Mouse (Mus musculus): Measurements from ENCODE around the gene Alkbh6.

Gene Alkbh6

DNA sequence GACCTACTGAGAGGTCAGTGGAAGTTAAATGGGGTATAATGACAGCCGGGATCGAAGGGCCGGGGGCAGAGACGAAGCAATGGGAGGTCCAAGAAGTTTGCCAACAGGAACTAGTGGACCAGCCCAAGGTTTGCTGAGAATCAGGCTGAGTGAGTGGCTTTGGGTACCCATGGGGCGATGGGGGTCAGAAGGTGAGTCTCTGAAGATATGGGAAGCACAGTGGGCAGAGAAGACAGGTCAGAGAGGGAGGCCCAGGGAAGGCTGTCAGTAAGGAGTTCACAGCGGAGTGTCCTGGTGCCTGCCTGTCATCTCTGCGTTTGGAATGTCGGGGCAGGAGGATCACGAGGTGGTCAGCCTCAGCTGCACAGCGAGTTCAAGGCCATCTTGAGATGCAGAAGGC is 19.9 kb downstream of the Alkbh6 start:
- DNase-seq (ENCODE audit: low read depth, low spot score) = no peak

DNA sequence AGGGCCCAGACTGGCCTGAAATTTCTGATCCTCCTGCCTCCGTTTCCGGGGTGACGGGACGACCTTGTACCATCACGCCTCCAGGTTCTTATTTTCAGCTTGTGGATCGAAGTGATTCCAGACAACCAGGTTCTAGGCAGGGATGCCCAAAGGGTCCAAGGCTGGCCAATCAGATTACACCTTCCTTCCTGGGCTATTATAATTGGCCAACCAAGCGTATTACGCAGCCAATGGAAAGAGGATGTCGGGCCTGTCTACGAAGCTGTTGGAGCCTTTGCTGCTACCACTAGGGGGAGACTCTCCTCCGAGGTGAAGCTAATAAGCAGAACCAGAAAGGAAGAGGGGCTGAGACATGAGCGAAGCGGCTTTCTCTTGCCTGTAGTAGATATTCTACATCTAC is 23.4 kb downstream of the Alkbh6 start:
- DNase-seq (ENCODE audit: low read depth, low spot score) = peak; percentile 93

DNA sequence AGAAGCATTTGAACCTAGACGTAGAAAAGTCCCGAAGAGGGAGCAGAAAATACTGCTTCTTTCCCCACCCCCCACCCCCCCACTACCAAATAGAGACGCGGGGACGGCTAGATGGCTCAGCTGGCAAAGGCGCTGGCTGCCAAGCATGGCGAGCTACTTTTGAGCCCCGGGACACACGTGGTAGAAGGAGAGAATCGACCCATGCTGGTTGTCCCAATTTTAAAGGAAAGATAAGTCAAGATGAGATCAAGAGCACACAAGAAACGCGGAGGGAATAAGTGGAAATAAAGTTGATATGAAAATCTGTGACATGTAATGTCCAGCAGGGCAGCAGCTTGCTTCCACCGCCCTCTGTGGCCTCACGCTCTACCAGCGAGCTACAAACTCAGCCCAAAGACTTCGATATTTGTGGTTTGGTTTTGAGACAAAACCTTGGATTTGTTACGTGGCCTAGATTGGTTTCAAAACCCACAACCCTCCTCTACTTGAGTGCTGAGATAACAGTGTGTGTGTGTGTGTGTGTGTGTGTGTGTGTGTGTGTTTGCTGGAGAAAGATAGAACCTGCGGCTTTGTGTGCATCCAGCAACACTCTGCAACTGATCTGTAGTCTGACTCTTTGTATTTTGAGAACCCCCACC is 24.2 kb downstream of the Alkbh6 start:
- no peak for DNase-seq (ENCODE audit: low read depth, low spot score)

DNA sequence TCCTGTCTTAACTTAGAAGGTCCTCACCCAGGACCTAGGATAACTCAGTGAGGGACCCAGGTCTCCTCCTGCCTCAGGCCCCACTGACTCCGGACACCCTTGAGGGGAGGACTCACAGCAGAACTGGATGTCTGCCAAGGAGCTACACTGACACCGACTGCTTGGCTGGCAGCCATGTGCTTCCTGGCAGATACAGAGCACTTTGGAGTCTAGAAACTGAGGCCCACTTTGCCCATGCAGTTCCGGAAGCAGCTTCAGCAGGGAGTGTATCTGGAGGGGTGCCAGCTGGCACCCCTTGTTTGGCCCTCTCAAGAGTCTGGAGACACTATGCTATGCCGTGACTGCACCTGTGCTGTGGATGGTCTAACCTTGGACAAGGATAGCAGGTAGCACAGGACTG is 24.9 kb downstream of the Alkbh6 start:
- DNase-seq (ENCODE audit: low read depth, low spot score) = no peak

DNA sequence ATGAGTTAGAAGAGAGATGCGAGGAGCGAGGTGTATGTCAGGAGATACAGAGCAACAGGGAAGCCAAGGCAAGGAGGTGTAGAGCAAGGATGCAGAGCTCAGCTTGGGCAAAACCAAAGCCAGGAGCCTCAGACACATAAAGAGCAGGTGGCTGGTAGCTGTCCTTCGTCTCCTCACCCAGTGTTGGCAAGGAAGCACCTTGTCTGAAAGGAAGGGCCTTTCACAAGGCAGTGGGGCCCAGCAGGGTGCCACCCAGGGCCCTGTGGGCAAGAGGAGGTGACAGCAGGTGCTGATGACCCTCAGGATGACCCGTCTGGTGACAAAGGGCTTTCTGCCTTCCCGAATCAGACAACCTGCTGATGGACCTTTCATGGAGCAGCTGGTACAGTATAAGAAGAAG is 26.0 kb downstream of the Alkbh6 start:
- no peak for DNase-seq (ENCODE audit: low read depth, low spot score)

DNA sequence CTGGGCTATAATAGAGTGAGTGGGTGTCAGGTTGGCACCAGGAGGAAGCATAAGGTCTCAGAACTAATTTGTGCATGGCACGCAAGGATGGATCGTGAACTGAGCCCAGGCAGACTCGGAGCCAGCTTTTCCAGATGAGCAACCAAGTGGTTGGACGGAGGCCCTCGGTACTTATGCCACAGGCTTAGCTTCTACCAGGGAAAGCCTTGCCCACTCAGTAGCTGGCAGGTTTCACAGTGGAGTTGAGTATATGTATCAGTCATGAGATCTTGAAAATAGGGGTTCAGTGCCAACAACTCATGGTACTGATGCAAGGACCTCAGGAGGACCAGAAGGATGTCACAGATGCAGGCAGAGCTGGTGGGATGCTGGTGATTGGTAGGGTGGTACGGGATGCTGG is 27.2 kb downstream of the Alkbh6 start:
- no peak for DNase-seq (ENCODE audit: low read depth, low spot score)

DNA sequence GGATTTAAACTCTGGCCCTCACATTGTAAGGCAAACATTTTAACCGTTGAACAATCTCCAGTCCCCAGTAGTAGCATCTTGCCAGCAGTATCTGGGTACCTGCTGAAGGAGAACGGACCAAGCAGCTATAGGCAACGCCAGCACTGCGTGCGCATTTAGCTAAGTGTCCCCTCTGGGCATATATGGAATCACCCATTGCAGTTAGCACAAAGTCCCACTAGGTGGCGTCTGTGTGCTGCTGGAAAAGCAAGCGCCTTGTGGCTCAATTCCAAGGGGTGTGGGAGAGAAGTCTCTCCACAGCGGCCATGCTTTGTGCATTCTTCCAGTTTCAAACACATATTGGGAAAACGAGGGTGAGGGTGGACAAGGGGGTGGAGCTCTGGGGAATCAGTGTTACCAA is 27.9 kb downstream of the Alkbh6 start:
- DNase-seq (ENCODE audit: low read depth, low spot score) = peak; percentile 75

DNA sequence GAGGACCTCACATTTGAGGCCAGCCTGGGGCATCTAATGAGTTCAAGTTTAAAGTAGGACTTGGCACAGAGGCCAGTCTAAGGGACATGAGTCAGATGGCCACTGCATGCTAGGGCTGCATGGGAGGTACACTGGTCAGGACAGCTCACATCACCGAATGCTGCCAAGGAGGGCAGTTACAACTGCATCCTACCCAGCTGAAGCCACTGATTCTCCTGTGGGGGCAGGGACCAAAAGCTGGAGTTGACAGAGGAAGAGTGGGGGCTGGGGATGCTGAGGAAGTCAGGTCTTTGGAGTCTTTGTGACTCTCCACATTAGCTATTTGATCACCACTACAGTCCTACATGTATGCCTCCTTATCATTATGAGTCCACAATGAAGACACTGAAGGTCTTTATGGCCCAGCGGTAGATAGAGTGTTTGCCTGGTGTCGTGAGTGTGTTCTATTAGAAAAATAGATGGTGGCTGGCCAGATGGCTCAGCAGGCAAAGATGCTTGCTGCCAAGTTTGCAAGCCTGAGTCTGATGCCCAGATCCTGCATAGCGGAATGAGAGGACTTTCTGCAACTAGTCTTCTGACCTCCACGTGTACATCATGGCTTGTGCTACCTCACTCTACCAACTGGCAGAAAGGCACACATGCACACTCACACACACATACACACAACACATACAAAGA is 31.1 kb downstream of the Alkbh6 start:
- no peak for DNase-seq (ENCODE audit: low read depth, low spot score)

DNA sequence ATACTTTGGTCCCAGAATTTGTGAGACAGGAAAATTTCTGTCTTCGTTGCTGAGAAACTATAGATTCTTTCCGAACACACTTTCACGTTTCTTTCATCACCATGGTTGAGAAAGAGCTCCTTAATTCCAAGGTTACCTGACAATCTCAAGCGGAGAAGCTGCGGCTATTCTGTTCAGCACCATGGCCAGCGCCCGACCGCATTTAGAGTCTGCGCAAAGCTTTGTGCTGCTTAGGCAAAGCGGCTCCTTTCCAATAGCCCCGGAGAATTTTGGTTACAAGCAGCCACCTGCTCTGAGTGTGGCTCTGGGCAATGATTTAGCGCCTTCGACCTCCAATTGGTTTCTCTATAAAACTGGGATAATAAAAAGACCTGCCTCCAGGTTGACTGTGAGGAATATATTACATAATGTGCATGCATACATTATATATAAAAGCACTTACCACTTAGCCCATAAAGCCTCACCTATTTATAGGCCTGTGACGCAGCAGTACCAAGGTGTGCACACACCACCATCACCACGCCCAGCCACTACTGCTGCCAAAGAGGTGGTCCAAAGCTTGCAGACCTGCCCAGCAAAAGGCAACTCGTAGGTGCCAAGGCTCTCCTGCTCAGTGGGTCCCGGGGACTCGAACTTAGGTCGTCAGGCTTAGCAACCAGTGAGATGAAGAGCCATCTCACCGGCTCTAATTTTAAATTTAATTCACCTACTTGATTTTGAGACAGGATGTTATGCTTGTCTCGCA is 38.3 kb downstream of the Alkbh6 start:
- peak; percentile 47 for DNase-seq (ENCODE audit: low read depth, low spot score)

DNA sequence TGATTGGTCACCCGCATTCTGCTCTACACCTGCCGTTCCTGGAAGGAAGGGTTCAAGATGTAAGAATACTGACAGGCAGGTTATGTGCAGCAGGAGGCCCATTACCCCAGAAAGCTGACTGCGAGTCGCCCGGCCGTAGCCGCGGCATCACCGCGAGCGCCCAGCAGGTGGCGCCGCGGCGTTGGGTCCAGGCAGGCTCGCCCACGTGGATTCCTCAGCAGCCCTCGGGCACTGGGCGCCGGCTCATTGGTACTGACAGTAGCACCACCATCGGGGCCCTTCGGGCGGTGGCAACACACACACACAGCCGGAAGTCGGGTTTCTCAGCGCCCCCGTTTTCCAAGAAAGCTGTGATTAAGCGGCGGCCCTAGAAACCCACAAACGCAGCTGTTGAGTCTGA is 39.3 kb downstream of the Alkbh6 start:
- DNase-seq (ENCODE audit: low read depth, low spot score) = peak; percentile 73

DNA sequence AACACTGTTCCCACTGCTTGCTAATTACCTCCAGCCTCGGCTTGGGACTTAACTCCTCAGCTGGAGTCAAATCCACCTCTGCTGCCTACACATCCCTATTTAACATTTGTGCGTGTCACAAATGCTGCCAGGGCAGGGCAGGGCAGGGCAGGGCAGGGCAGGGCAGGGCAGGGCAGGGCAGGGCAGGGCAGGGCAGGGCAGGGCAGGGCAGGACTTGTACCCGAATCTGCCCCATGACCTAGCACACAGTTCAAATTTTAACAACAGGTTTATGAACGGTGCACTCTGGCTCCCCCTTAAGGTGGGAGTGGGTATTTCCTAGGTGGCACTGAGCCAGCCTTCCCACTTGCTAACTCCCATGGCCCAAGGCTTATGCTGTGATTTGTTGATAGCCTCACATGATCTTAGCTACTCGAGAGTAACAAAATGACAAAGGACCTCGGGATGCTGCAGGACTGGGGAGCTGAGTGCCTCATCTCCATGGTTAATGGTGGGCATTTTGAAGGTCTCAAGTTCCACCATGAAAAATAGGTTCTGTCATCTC is 44.8 kb downstream of the Alkbh6 start:
- DNase-seq (ENCODE audit: low read depth, low spot score) = peak; percentile 70

DNA sequence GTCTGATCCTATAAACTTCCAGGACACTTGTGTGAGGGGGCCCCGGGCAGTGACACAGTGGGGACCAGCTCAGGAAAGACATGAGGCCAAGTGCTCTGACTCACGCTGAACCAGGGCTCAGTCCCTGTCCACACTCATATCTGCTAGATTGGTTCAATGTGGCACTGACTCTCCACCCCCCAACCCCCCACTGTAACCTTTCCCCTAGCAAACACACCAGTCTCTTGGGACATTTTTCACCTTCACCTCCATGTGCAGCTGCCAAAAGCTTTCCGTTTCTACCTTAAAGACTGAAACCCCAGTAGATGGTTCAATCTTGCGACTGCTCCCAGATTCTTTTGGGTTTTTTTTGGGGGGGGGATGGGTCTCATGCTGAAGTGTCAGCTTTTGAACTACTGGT is 45.5 kb downstream of the Alkbh6 start:
- no peak for DNase-seq (ENCODE audit: low read depth, low spot score)

DNA sequence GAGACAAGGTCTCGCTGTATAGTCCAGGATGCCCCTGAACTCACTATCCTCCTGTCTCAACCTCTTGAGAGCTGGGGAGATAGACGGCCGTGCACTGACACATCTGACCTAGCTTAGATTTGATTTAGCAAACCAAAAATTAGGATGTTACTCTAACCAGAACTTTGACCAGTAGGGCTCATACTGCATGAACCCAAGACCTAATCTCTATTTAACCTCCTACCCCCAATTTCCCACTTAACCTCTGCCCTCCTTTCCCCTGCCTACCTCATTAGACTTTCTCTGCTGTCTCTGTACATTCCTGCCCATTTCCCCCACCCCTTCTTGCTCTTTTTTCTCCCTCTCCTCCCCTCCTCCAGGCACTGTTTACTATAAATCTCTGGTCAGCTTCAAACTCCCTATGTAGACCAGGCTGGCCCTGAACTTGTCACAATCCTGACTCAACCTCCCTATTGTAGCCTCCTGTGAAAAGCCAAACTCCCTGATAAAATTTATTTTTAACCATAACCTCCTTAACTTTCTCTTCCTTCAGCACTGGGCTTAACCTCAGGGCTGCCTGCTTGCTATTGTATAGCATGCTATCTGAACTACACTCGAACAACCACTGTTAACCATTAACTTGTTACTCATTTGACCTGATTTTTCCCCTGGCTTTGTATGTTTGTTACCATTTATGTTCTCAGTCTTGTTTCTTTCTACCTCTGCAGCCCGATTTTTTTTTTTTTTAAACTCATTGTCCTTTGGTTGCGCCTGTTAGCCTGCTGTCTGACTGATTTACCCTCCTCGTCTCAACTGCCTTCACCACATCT is 50.1 kb downstream of the Alkbh6 start:
- DNase-seq (ENCODE audit: low read depth, low spot score) = no peak

DNA sequence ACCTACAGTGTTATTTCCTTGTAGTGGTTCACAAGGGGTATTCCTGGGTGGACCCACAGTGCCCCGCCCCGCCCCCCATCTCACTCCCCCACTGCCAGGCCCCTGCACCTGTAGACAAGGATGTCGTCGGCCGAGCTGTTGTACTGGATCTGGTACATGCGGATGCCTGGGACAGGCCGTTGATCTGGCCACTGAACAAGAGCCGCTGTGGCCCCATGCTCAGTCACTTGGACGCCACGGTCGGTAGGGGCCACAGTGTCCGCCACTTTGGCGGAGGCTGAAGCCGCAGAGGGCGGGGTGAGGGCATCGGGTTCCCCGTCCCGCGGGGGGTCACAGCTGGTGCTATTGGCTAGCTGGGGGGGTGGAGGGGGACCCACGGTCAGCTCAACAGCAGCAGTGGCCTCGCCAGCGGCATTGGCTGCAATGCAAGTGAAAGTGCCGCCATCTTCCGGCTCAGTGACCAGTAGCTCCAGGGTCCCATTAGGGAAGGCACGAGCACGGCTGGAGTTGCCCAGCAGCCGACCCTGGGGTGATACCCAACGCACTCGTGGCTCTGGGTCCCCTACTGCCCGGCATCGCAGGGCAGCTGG is 50.9 kb downstream of the Alkbh6 start:
- DNase-seq (ENCODE audit: low read depth, low spot score) = no peak

DNA sequence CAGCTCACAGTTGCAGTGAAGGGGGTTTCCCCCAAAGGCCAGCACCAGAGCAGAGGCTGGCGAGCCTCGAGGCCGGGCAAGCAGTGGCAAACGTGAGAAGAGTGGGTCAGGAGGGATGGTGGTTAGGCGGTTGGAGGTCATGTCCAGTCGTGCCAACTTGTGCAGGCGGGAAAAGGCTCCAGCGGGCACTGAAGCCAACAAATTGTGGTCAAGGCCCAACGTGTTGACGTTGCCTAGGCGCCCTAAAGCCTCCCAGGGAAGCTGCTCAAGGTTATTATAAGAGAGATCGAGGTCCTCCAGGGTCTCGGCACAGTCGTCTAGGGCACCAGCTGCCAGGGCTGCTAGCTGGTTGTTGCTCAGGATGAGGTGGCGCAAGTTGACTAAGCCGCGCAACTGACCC is 51.5 kb downstream of the Alkbh6 start:
- no peak for DNase-seq (ENCODE audit: low read depth, low spot score)

DNA sequence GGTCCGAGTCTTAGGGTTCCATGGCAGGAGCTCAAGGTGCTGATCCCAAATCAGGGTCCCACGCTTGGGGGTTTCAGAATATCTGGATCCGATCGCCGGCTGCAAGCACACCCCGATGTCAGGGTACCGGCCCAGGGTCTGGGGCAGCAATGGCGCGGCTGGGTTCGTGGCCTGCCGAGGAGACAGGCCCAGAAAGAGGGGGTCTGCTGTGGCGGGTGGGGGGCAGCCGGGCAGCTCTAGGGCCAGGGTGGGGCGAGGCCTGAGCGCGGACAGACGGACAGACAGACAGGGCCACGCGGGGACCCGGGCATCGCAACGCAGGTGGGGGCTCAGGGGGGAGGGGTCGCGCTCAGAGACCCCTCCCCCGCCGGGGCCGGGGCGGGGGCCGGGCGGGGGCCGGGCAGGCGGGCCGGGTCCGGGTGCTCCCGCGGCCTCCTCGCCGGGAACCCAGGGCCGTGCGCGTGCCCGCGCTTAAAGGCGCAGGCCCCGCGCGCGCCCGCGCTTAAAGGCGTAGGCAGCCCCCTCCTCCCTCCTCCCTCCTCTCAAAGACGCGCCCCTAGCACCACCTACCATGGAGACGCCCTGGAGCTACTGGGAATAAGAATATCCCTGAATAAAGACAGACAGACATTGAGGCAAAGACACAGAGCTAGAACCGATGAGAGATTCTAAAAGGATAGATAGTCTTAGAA is 54.3 kb downstream of the Alkbh6 start, which contains the start of gene Lrfn3:
Gene Lrfn3, minus strand, starts transcription at position 121 of the 692 bp plus-strand sequence.
- no peak for DNase-seq (ENCODE audit: low read depth, low spot score)

DNA sequence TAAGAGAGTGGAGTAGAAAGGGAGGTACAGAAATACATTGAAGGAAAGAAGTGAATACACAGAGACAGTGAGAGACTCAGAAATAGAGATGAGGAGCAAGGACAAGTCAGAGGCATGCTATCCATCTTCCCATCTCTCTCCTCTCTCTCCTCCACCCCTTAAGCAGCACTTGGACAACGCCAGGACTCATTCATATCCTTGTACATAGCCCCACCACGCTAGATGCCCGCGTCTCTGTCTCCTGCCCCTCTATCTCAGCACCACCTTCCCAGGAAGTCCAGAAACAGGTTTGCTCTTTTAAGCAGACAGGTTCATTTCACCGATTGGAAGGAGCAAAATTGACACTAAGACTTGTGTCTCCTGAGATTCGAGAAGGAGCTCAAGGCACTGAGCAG is 54.8 kb downstream of the Alkbh6 start:
- DNase-seq (ENCODE audit: low read depth, low spot score) = no peak

All from A20 (cell line).